Mouse (Mus musculus) 3134 (cell line): ENCODE results near the gene D630003M21Rik.

Experiments used
- DNase-seq: peaks from one replicate; pipeline ENCODE4 v3.0.0-alpha.2; 2011; ENCODE audit warnings: low spot score; ENCODE audit not compliant: insufficient read length; ENCODE audit errors: extremely low read depth

The D630003M21Rik gene

DNA sequence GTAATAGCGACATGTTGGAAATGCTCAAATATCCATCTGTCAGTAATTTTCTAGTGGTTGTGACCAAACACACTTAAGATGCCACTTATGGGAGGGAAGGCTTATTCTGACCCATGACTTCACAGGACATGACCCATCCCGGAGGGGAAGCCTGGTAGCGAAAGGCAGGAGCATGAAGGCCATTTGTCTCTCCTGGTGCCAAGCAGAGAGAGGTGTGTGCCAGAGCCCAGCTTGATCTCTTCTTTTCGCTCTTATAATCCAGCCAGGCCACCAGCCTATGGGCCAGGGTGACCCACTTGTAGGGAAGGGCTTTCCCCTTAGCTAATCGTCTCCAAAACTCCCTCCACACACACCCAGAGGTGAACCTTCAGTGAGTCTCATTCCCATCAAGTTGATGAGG lies 9.1 kb upstream of the D630003M21Rik start:
- DNase-seq, result no peak

- DNase-seq, result no peak
Measured at GRCm38 (mm10) chr2:158236698-158237097, 7.7 kb upstream of the D630003M21Rik start.

GRCm38 (mm10) chr2:158233106-158233505 lies 4.1 kb upstream of the D630003M21Rik start:
- DNase-seq, result peak; percentile 31

- no peak for DNase-seq
Measured at GRCm38 (mm10) chr2:158232414-158232813, 3.4 kb upstream of the D630003M21Rik start.

- DNase-seq, result no peak
Measured at GRCm38 (mm10) chr2:158231071-158231470, 2.0 kb upstream of the D630003M21Rik start.

- no peak for DNase-seq
Measured at GRCm38 (mm10) chr2:158230617-158231016, 1.6 kb upstream of the D630003M21Rik start.

GRCm38 (mm10) chr2:158229503-158229892 lies 476 bp upstream of the D630003M21Rik start:
- DNase-seq, result no peak

- no peak for DNase-seq
Measured at GRCm38 (mm10) chr2:158225301-158225700, 3.7 kb downstream of the D630003M21Rik start.

DNA sequence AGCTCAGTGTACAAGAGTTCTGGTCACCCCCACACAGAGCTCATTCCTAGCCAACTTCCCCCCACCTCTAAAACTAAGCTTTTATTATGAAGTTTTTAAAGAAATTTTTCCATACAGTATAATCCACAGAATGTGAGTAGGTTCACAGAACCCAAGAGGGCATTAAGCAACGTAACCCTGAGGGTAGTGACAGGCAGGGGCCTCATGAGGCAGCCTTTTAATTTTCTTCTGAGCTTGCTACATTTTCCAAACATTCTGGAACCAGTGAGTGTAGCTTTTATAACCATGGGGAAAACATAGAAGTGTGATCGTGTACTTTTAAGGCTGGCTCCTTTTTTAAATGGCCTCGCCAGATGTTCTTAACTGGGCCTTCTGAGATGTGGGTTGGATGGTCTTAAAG lies 5.5 kb downstream of the D630003M21Rik start:
- DNase-seq, result no peak

GRCm38 (mm10) chr2:158222664-158223063 lies 6.4 kb downstream of the D630003M21Rik start:
- no peak for DNase-seq

DNA sequence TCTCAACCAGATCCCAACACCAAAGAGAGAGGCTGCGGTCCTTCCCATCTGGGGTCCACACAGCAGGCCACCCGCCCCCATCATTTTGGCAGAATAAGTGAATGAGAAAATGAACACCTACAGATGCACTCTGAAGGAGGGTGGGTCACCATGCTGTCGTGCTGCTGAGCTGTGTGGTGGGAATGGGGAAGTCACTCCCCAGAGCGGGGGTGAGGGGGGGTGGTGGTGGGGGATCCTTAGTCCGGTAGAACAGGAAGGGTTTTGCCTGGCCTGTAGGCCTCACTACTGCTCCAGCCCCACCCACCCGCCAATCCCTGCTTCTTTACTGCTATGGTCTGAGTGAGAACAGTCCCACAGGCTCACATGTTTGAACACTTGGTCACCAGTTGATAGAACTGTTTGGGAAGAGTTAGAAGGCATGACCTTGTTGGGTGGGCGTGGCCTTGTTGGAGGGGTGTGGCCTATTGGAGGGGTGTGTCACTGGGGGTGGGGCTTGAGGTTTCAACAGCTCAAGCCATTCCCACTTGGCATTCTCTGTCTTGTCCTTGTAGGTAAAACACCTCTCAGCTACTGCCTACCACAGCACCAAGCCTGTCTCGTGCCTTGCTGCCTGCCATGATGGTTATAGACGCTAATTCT lies 7.5 kb downstream of the D630003M21Rik start:
- no peak for DNase-seq

DNA sequence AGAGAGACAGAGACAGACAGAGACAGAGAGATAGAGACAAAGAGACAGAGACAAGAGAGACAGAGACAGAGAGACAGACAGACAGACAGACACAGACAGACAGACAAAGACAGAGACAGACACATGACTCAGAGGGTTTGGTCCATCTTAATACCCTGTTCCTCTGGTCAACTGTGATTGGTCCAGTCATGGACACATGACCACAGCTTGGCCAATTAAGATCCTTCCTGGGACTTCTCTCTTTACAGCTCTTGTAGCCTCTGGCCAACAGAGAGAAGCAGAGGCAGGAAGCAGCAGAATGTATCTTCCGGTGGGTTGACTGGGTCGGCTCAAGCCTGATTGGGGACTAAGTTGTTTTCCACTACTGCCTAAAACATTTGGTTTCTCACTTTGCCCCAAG lies 9.5 kb downstream of the D630003M21Rik start:
- no peak for DNase-seq

DNA sequence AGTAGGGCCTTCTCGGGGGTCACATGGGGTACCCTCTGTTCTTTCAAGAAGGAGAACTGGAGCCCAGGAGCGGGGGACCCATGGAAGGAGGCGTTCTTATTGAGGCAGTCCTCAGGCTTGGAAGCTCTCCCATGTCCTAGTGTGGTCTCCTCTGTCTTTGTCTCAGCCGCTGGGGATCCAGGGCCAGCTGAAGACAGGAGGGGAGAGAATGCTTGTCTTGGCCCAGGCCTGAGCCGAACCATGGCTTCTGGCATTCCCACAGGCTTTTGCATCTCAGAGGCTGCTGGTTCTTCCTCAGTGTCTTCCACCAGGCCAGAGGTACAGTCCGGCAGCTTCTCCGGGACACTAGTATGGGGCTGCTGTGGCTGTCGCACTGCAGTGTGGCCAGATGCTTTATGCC lies 12.5 kb downstream of the D630003M21Rik start:
- DNase-seq, result no peak

GRCm38 (mm10) chr2:158215283-158216117 lies 13.5 kb downstream of the D630003M21Rik start:
- DNase-seq, result no peak

DNA sequence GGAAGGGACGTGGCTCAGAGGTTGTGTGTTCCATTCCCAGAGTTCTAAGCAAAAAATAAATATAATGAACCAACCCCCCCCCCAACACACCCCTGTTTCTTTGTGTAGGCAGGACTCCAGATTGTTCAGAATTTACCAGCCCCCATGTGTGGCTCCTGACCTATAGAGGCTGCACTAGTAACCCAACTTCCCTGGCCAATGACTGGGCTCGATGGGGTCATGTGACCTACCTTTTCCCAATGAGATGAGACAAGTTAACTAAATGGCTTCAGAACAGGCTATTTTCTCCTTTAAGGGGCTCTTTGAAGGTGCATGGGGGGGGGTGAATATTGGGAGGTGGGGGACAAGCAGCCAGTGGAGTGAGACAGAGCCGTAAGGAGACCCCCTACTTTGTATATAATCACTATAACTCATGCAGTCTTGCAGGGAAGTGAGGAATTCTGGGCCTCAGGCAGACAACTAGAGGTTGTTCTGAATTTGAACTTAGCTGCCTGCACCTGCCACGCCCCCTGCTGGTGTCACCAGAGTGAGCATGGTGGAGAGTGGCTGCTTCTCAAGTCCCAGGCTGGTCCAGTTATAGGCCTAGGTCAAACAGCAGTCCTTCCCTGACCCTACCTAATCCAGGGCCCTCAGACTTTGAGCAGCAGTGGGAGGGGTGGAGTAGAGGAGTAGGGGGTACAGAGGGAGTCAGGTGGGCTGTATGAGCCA lies 17.1 kb downstream of the D630003M21Rik start:
- no peak for DNase-seq

- no peak for DNase-seq
Measured at GRCm38 (mm10) chr2:158210958-158211357, 18.1 kb downstream of the D630003M21Rik start.

- no peak for DNase-seq
Measured at GRCm38 (mm10) chr2:158210503-158210902, 18.5 kb downstream of the D630003M21Rik start.

- DNase-seq, result no peak
Measured at GRCm38 (mm10) chr2:158209776-158210175, 19.2 kb downstream of the D630003M21Rik start.

DNA sequence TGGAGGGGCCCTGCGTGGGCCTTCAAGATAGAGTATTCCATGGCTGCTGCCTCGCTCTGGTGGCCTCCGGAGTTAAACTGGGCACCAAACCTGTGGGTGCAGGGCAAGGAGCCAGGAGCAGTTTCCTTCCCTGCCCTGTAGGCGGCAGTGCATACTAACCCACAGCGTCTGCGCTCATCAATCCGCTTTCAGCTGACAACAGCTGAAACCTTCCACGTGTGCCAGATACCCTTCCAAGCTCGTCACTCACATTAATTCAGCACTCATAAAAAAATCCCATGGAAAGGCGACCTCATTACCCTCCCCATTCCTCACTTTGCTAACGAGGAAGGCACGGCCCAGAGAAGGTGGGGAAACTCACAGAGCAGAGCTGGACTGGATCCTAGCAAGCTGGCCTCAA lies 21.2 kb downstream of the D630003M21Rik start:
- peak; percentile 49 for DNase-seq

- DNase-seq, result no peak
Measured at GRCm38 (mm10) chr2:158204114-158204513, 24.9 kb downstream of the D630003M21Rik start.

DNA sequence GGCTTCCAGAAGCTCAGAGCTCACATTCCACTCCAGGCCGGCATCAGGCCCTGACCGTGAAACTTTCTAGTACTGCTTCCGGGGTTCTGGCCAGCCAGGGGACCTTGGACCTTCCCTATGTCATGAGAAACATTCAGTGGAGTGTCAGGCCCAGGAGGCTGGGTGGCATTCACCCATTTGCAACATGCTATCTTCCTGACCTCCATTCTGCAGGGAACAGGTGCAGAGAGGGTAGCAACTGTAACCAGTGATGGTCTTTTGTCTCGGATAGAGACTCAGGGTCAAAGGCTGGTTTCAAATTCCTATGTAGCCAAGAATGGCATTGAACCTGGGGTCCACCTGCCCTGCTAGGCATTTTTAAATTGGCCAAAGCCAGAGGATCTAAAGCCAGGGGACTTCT lies 25.3 kb downstream of the D630003M21Rik start:
- DNase-seq, result no peak
